In the genomic region with DNA sequence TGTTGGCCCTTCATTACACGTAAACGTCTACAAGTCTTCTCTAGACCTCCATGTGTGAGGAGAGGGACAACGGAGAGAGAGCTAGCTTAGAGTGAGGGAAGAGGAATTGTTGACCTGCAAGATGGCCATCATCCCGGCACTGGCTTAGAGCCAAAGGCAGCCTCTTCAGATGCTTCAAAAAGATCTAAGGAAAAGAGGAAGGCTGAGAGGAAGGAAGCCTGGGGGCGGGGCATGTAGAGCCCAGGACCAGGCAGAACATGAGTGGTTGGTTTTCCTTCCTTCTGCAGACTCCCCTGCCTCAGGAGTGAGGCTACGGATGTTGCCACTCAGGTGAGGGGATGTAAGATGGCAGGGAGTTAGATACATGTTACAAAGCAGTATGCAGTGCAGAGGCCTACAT, we compare ENCODE assay signal across 25 mouse cellular contexts. TPM values are rescaled to one million over a fixed set of nuclear protein-coding genes. Genes with fewer than 3 reads are reported as not detected.
A peak's percentile ranks its signal among the peaks of the same experiment; 100 is the strongest.
DNase-seq lines count a peak whose midpoint lies in the region; ATAC-seq and TF ChIP-seq lines count a peak whose summit lies in the region.
"Had no signal": no experiment of that assay in that cellular context is flagged by ENCODE, and none has a peak within 500 bp of the region (broad histone marks: within the 10 kb centered on the region; RNA-seq: fewer than 3 reads in every experiment).

No protein-coding gene starts in this region.

- no peaks in the 10 kb centered on the region for H3K9me3 ChIP-seq in lung, embryonic 14.5 days (ENCODE audit: low read depth, low read length)
- H3K9me3 ChIP-seq: embryonic facial prominence, embryonic 12.5 days; hindbrain, embryonic 10.5 days; limb, embryonic 13.5 days; liver, embryonic 12.5 days; midbrain, embryonic 10.5 days had no signal

- H3K9ac ChIP-seq in heart, adult 2 months (ENCODE audit: low read depth, low read length) = no peak overlapping the region
- no peak overlapping the region for H3K9ac ChIP-seq in lung, embryonic 14.5 days
- H3K9ac ChIP-seq: embryonic facial prominence, embryonic 12.5 days; forebrain, postnatal 0 days; limb, embryonic 13.5 days; liver, embryonic 12.5 days had no signal

- no peak for TF ChIP-seq CTCF in heart, adult 2 months (IDR thresholded peaks at IDR 0.05)
- no peak for TF ChIP-seq CTCF in lung, embryonic 14.5 days (IDR thresholded peaks at IDR 0.05; ENCODE audit: low read depth)

- WGBS in heart, adult 2 months = 41% methylated on average over 6 of the region's 6 CpGs
- 45% methylated on average over 6 of the region's 6 CpGs for WGBS in lung, embryonic 14.5 days

- no peak for TF ChIP-seq POLR2A in heart, adult 2 months (IDR thresholded peaks at IDR 0.05; ENCODE audit: insufficient read depth, low read depth, low read length)

- no peak overlapping the region for H3K4me2 ChIP-seq in lung, embryonic 14.5 days
- H3K4me2 ChIP-seq: embryonic facial prominence, embryonic 12.5 days; heart, embryonic 11.5 days; limb, embryonic 13.5 days; liver, embryonic 12.5 days had no signal

- no peak overlapping the region for H3K27ac ChIP-seq in heart, adult 2 months
- H3K27ac ChIP-seq in lung, embryonic 14.5 days (ENCODE audit: low read depth) = no peak overlapping the region
- H3K27ac ChIP-seq: embryonic facial prominence, embryonic 12.5 days; hindbrain, embryonic 10.5 days; limb, embryonic 13.5 days; liver, embryonic 12.5 days; midbrain, embryonic 10.5 days had no signal

- DNase-seq in heart, adult 2 months = peak; percentile 29 to 34
- no peak for DNase-seq in heart, adult 18-20 months
- DNase-seq in lung, embryonic 14.5 days = peak; percentile 65
- DNase-seq in lung, postnatal 25 days (ENCODE audit: low spot score) = no peak
- DNase-seq in lung, postnatal 14 days = peak; percentile 62
- no peak for DNase-seq in urinary bladder, adult 18-20 months (ENCODE audit: low spot score in 2 of 2)
- DNase-seq: adrenal gland, postnatal 14 days; cerebellum, adult 8-10 months; forebrain, postnatal 0 days; gastrocnemius, postnatal 36 days; heart, postnatal 10 days; kidney, adult 8-10 months; layer of hippocampus, adult 9-11 months; thymus, postnatal 36 days had no signal

- no peak for TF ChIP-seq EP300 in heart, adult 2 months (IDR thresholded peaks at IDR 0.05; ENCODE audit: insufficient read depth, low read depth, low read length)

- H3K79me2 ChIP-seq in heart, adult 2 months (replicated peaks; ENCODE audit: control insufficient read depth, insufficient read depth, low read length) = peaks cover 7% of the 10 kb centered on the region

- intact Hi-C loops in heart, adult 2 months (cut with DNase I) = no loop called here

- ATAC-seq in lung, embryonic 14.5 days (ENCODE audit: insufficient read depth) = no peak
- ATAC-seq in megakaryocyte, adult 5-6 weeks (ENCODE audit: poor library complexity, severe bottlenecking) = peak; percentile 54
- ATAC-seq: activated CD4-positive, CD25-positive, alpha-beta regulatory T cell, adult 4 months; liver, embryonic 12.5 days; midbrain, embryonic 16.5 days had no signal

- H3K4me3 ChIP-seq in heart, adult 2 months = no peak overlapping the region
- H3K4me3 ChIP-seq in lung, embryonic 14.5 days (ENCODE audit: low read depth, low read length) = no peak overlapping the region
- H3K4me3 ChIP-seq: embryonic facial prominence, embryonic 12.5 days; hindbrain, embryonic 10.5 days; limb, embryonic 13.5 days; liver, embryonic 12.5 days; midbrain, embryonic 10.5 days; myocyte had no signal

- no peaks in the 10 kb centered on the region for H3K27me3 ChIP-seq in heart, adult 2 months (ENCODE audit: control insufficient read depth, insufficient read depth, low read length)
- H3K27me3 ChIP-seq in lung, embryonic 14.5 days (ENCODE audit: insufficient read depth, low read length) = no peaks in the 10 kb centered on the region
- H3K27me3 ChIP-seq: embryonic facial prominence, embryonic 12.5 days; limb, embryonic 13.5 days had no signal

- peaks cover 53% of the 10 kb centered on the region for H3K4me1 ChIP-seq in heart, adult 2 months (ENCODE audit: control insufficient read depth, insufficient read depth, low read length)
- H3K4me1 ChIP-seq in lung, embryonic 14.5 days (ENCODE audit: insufficient read depth) = peaks cover 15% of the 10 kb centered on the region

- H3K36me3 ChIP-seq in heart, adult 2 months (ENCODE audit: control insufficient read depth, insufficient read depth, low read length) = peaks cover 42% of the 10 kb centered on the region
- no peaks in the 10 kb centered on the region for H3K36me3 ChIP-seq in lung, embryonic 14.5 days (ENCODE audit: insufficient read depth)
- H3K36me3 ChIP-seq: embryonic facial prominence, embryonic 12.5 days; hindbrain, embryonic 10.5 days; limb, embryonic 13.5 days; liver, embryonic 12.5 days; midbrain, embryonic 10.5 days had no signal

RNA-seq across cellular contexts. Expression of a gene that starts 34.8 kb away (rescaled TPM):
- 100 to 1,000 TPM; 244 to 277 TPM for total RNA-seq in heart, adult 2 months (2021)
- 115 and 119 TPM in 2 replicates for polyA plus RNA-seq in heart, adult 2 months (2012; rRNA removed)
- total RNA-seq in heart, adult 18-20 months (2021) = 100 to 1,000 TPM; 248 to 259 TPM
- polyA plus RNA-seq in lung, embryonic 14.5 days (2014; fragmentation: Nextera tagmentation; extraction: Ambion mirVana) = 13.2 and 15.7 TPM in 2 replicates
- 0.91 and 1.3 TPM in 2 replicates for total RNA-seq in megakaryocyte, adult 5-6 weeks (2015)
- 0.07 and 0.33 TPM in 2 replicates for total RNA-seq in megakaryocyte, adult 5-6 weeks (2017)
- total RNA-seq: MEL had no signal

Comparison
In these comparisons a context has a peak if more than half of its experiments do, and no peak if none do; other contexts are left out.
1. DNase-seq: peak in heart, adult 2 months (2 of 2), lung, embryonic 14.5 days (single experiment) and lung, postnatal 14 days (single experiment); none in heart, adult 18-20 months (0 of 2), lung, postnatal 25 days (single experiment) and urinary bladder, adult 18-20 months (0 of 2).
2. RNA of a gene that starts 34.8 kb away (total RNA-seq): 244 to 277 TPM in heart, adult 2 months and 248 to 259 TPM in heart, adult 18-20 months; 0.07 to 1.3 TPM in megakaryocyte, adult 5-6 weeks; every median in the first group is over 100 times any median in the second.